Mouse (Mus musculus) layer of hippocampus, postnatal 25 days (tissue): ENCODE measurements at regions not wholly inside any gene's neighbourhood (a gene's known extent, or its start where the extent isn't known, plus 50 kb on each side); places are given as distances from the start of the nearest gene placed in this dataset.

Source experiments
- DNase-seq, 2 experiments: peaks; one replicate each; pipeline ENCODE4 v3.0.0; 2022; ENCODE audit warnings: mixed read lengths in 2 of 2, low spot score in 1 of 2; ENCODE audit errors: extremely low spot score in 1 of 2

GRCm38 (mm10) chr6:49633470-49634095, 188.9 kb upstream of the Npy start:
- DNase-seq, result peak; percentile 34 to 43

GRCm38 (mm10) chr6:49637654-49638053, 184.9 kb upstream of the Npy start:
- DNase-seq, result peak in 1 of 2 experiments; percentile 39

GRCm38 (mm10) chr6:49641256-49641655, 181.3 kb upstream of the Npy start:
- DNase-seq, result no peak

- no peak for DNase-seq
Observed at GRCm38 (mm10) chr6:49654541-49655130, 167.9 kb upstream of the Npy start.

- no peak for DNase-seq
Observed at GRCm38 (mm10) chr6:49655241-49655640, 167.3 kb upstream of the Npy start.

GRCm38 (mm10) chr6:49656359-49657280, 165.9 kb upstream of the Npy start:
- no peak for DNase-seq

GRCm38 (mm10) chr6:49657988-49658387, 164.5 kb upstream of the Npy start:
- DNase-seq, result no peak

- DNase-seq, result no peak
Observed at GRCm38 (mm10) chr6:49670991-49671390, 151.5 kb upstream of the Npy start.

GRCm38 (mm10) chr6:49671912-49672311, 150.6 kb upstream of the Npy start:
- DNase-seq, result no peak

GRCm38 (mm10) chr6:49686776-49687175, 135.7 kb upstream of the Npy start:
- no peak for DNase-seq

GRCm38 (mm10) chr6:49692032-49692539, 130.4 kb upstream of the Npy start:
- no peak for DNase-seq

GRCm38 (mm10) chr6:49694851-49695250, 127.7 kb upstream of the Npy start:
- no peak for DNase-seq

- no peak for DNase-seq
Observed at GRCm38 (mm10) chr6:49696990-49697389, 125.5 kb upstream of the Npy start.

GRCm38 (mm10) chr6:49701453-49701852, 121.1 kb upstream of the Npy start:
- DNase-seq, result no peak

- no peak for DNase-seq
Observed at GRCm38 (mm10) chr6:49712980-49713379, 109.5 kb upstream of the Npy start.

- DNase-seq, result peak in 1 of 2 experiments; percentile 9
Observed at GRCm38 (mm10) chr6:49716520-49716919, 106.0 kb upstream of the Npy start.

GRCm38 (mm10) chr6:49716945-49717344, 105.6 kb upstream of the Npy start:
- DNase-seq, result no peak

GRCm38 (mm10) chr6:49733191-49733590, 89.3 kb upstream of the Npy start:
- no peak for DNase-seq

GRCm38 (mm10) chr6:49743157-49743556, 79.4 kb upstream of the Npy start:
- DNase-seq, result no peak

- no peak for DNase-seq
Observed at GRCm38 (mm10) chr6:49745301-49745700, 77.2 kb upstream of the Npy start.

- no peak for DNase-seq
Observed at GRCm38 (mm10) chr6:49750544-49750943, 72.0 kb upstream of the Npy start.
